Mouse (Mus musculus) midbrain, postnatal 0 days (tissue): Measurements from ENCODE around the gene Defb23. TPM values are rescaled to one million over a fixed set of nuclear protein-coding genes. Genes with fewer than 3 reads are reported as not detected.

Experiments
- ATAC-seq: fragments of 200-750 bp; cut with Nextera tagmentation; 2 replicates; pipeline ENCODE4 v1.8.0; 2017; ENCODE audit warnings: moderate number of reproducible peaks, mild to moderate bottlenecking, moderate TSS enrichment, moderate library complexity; ENCODE audit not compliant: low FRiP score
- DNase-seq: peaks from one replicate; pipeline ENCODE4 v3.0.0-alpha.2; 2015; ENCODE audit warnings: low spot score
- H3K27ac ChIP-seq: fragments of 300-500 bp; sonication (generic); 2 replicates; pipeline ENCODE4 v1.5.1; 2014; ENCODE audit warnings: low read depth, mild to moderate bottlenecking, low read length, mixed read lengths
- H3K27me3 ChIP-seq: fragments of 300-500 bp; sonication (generic); 2 replicates; pipeline ENCODE4 v1.6.1; 2014; ENCODE audit warnings: low read length, control low read depth, mixed read lengths; ENCODE audit not compliant: insufficient read depth
- H3K36me3 ChIP-seq: fragments of 300-500 bp; sonication (generic); 2 replicates; pipeline ENCODE4 v1.6.1; 2014; ENCODE audit warnings: low read length, control low read depth, mixed read lengths; ENCODE audit not compliant: insufficient read depth
- H3K4me1 ChIP-seq: fragments of 300-500 bp; sonication (generic); 2 replicates; pipeline ENCODE4 v1.6.1; 2014; ENCODE audit warnings: mild to moderate bottlenecking, control low read depth, antibody characterized with exemption, low read length, mixed read lengths; ENCODE audit not compliant: insufficient read depth
- H3K4me2 ChIP-seq: fragments of 300-500 bp; sonication (generic); 2 replicates; pipeline ENCODE4 v1.6.1; 2014; ENCODE audit warnings: low read depth, mild to moderate bottlenecking, low read length, mixed read lengths; ENCODE audit not compliant: poor library complexity, severe bottlenecking
- H3K4me3 ChIP-seq: fragments of 300-500 bp; sonication (generic); 2 replicates; pipeline ENCODE4 v1.5.1; 2014; ENCODE audit warnings: low read depth, mild to moderate bottlenecking, low read length, moderate library complexity
- H3K9ac ChIP-seq: fragments of 300-500 bp; sonication (generic); replicated peaks from 2 replicates; pipeline ENCODE4 v1.6.1; 2014; ENCODE audit warnings: mild to moderate bottlenecking, low read length, moderate library complexity, mixed read lengths; ENCODE audit not compliant: poor library complexity, severe bottlenecking
- H3K9me3 ChIP-seq: fragments of 300-500 bp; sonication (generic); 2 replicates; pipeline ENCODE4 v1.6.1; 2016; ENCODE audit warnings: low read length, control low read depth
- CTCF ChIP-seq: IDR thresholded peaks from 2 replicates; pipeline ENCODE4 v1.5.1; 2016; ENCODE audit warnings: antibody characterized with exemption, mild to moderate bottlenecking
- WGBS: fragments of 180-500 bp; shearing (Covaris S2); extraction: QIAGEN DNeasy Blood & Tissue Kit; methylation state at CpG from one replicate; pipeline ENCODE4 v1.1.7; 2014; 5-methylcytosine and 5-hydroxymethylcytosine counted together
- polyA plus RNA-seq: library from polyadenylated mRNA; unstranded; fragments of >200 nt; fragmentation: Nextera tagmentation; extraction: Ambion mirVana; gene quantifications from 2 replicates; pipeline ENCODE4 v1.2.1, GENCODE M21; 2015
- total RNA-seq: library from RNA; depleted of rRNA; stranded (reverse); fragments of >200 nt; gene quantifications from 2 replicates; pipeline ENCODE4 v1.2.3, GENCODE M21; 2014; rRNA removed

Gene Defb23
- total RNA-seq (not detected in 2 replicates), polyA plus RNA-seq (not detected in 2 replicates)

DNA sequence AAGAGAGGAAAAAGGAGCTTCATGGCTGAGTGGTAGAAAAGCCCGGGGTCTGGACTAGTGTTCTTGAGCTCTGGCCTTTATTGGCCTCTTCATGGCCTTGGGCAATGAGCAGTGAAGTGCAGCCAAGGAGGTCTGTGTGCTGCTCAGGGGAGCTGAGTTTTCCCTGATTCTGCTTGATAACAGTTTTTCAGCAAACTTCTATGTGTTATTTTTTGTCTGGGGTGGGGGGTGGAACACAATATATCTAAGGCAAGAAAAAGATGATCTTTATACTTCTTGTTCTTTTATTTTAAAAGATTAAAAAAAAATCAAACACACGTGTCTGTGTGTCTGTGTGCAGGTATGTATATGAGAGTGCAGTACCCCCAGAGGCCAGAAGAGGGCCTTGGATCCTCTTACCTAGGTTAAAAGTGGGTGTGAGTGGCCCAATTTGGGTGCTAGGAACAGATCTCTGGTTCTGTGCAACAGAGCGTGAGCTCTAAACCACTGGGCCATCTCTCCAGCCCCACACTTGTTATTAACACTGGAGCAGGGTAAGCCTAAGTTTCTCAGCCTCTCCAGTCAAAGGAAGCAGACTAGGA, at the start of gene Defb23:
Gene Defb23, minus strand, starts transcription at position 51 of the 581 bp plus-strand sequence.
- DNase-seq (no peak), ATAC-seq (no peak)
- Histone ChIP-seq H3K4me2 (no peak within 1 kb of the TSS), H3K36me3 (no peaks in the 10 kb centered on the region), H3K9me3 (no peaks in the 10 kb centered on the region), H3K9ac (no peak within 1 kb of the TSS), H3K27ac (no peak within 1 kb of the TSS), H3K4me1 (no peaks in the 10 kb centered on the region), H3K4me3 (no peak within 1 kb of the TSS), H3K27me3 (no peaks in the 10 kb centered on the region)
- TF ChIP-seq CTCF: peak; percentile 17
- 93% methylated on average over 3 of the region's 3 CpGs for WGBS

- Histone ChIP-seq H3K4me2 (no peak within 1 kb of the TSS), H3K9me3 (no peaks in the 10 kb centered on the region), H3K27ac (no peak within 1 kb of the TSS), H3K9ac (no peak within 1 kb of the TSS), H3K4me3 (no peak within 1 kb of the TSS), H3K4me1 (no peaks in the 10 kb centered on the region), H3K36me3 (no peaks in the 10 kb centered on the region), H3K27me3 (no peaks in the 10 kb centered on the region)
- TF ChIP-seq CTCF: no peak
- 70% methylated on average over 1 of the region's 1 CpGs for WGBS
- DNase-seq (no peak), ATAC-seq (no peak)
These were observed 47.2 kb upstream of the Defb23 start, which contains the start of gene Defb26 for GRCm38 (mm10) chr2:152511592-152511991. Gene Defb26, minus strand, starts transcription at chr2:152511692.

DNA sequence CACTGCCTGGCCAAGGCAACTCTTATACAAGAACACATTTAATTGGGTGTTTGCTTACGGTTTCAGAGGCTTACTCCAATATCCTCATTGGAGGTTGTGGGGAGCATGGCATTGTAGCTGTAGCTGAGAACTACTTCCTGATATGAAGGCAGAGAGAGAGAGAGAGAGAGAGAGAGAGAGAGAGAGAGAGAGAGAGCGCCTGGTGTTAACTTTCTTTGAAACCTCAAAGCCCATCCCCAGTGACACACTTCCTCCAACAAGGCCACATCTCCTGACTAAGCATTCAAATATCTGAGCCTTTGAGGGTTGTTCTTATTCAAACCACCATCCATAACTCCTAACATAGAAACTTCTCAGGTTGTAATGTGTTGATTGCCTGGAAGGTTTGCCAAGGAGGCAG, 39.5 kb upstream of the Defb23 start:
- no peaks in the 10 kb centered on the region for H3K9me3 ChIP-seq
- ATAC-seq: no peak
- no peaks in the 10 kb centered on the region for H3K36me3 ChIP-seq
- 93% methylated on average over 2 of the region's 2 CpGs for WGBS
- H3K4me1 ChIP-seq: no peaks in the 10 kb centered on the region
- no peak overlapping the region for H3K27ac ChIP-seq
- H3K4me2 ChIP-seq: no peak overlapping the region
- TF ChIP-seq CTCF: no peak
- no peak overlapping the region for H3K4me3 ChIP-seq
- H3K27me3 ChIP-seq: no peaks in the 10 kb centered on the region
- no peak for DNase-seq
- no peak overlapping the region for H3K9ac ChIP-seq

DNA sequence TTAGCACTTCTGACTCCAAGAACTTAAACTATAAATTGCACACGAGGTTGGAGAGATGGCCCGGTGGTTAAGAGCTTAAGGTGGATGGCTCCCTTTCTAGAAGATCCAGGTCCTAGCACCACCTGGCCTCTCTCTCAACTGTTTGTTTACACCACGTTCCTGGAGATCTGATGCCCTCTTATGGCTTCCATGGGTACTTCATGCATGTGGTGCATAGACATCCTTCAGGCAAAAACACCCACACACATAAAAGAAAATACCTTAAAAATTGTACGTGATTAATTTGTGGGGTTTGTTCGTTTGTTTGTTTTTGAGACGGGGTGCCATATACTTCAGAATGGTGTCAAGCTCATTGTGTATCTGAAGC, 36.4 kb upstream of the Defb23 start:
- no peak overlapping the region for H3K4me3 ChIP-seq
- no peaks in the 10 kb centered on the region for H3K36me3 ChIP-seq
- H3K9ac ChIP-seq: no peak overlapping the region
- ATAC-seq (no peak), DNase-seq (no peak)
- no peak overlapping the region for H3K27ac ChIP-seq
- TF ChIP-seq CTCF: peak; percentile 22; the same call in 1 of the 2 replicates
- WGBS: 77% methylated on average over 6 of the region's 6 CpGs
- no peak overlapping the region for H3K4me2 ChIP-seq
- no peaks in the 10 kb centered on the region for H3K4me1 ChIP-seq
- no peaks in the 10 kb centered on the region for H3K27me3 ChIP-seq
- H3K9me3 ChIP-seq: no peaks in the 10 kb centered on the region

- DNase-seq: no peak
- no peaks in the 10 kb centered on the region for H3K36me3 ChIP-seq
- no peaks in the 10 kb centered on the region for H3K9me3 ChIP-seq
- H3K27me3 ChIP-seq: no peaks in the 10 kb centered on the region
- H3K9ac ChIP-seq: no peak overlapping the region
- H3K4me3 ChIP-seq: no peak overlapping the region
- no peak overlapping the region for H3K4me2 ChIP-seq
- H3K4me1 ChIP-seq: no peaks in the 10 kb centered on the region
- TF ChIP-seq CTCF: no peak
- no peak overlapping the region for H3K27ac ChIP-seq
- ATAC-seq: no peak
- WGBS: 75% methylated on average over 7 of the region's 7 CpGs
These were observed 35.9 kb upstream of the Defb23 start for GRCm38 (mm10) chr2:152500204-152500862.

GRCm38 (mm10) chr2:152498020-152498419, 33.6 kb upstream of the Defb23 start:
- DNase-seq: no peak
- no peaks in the 10 kb centered on the region for H3K27me3 ChIP-seq
- no peaks in the 10 kb centered on the region for H3K36me3 ChIP-seq
- H3K4me1 ChIP-seq: no peaks in the 10 kb centered on the region
- H3K9ac ChIP-seq: no peak overlapping the region
- no peak overlapping the region for H3K4me2 ChIP-seq
- H3K4me3 ChIP-seq: no peak overlapping the region
- H3K27ac ChIP-seq: no peak overlapping the region
- ATAC-seq: no peak
- 80% methylated on average over 6 of the region's 6 CpGs for WGBS
- H3K9me3 ChIP-seq: no peaks in the 10 kb centered on the region
- TF ChIP-seq CTCF: no peak
